Mouse (Mus musculus): ENCODE data around the gene Acot3.

GRCm38 (mm10) chr12:84100071-84100470 lies 48.1 kb downstream of the Acot3 start:
- TF ChIP-seq POLR2A (IDR thresholded peaks at IDR 0.05; ENCODE audit: insufficient read depth, low read length) (no peak), CTCF (IDR thresholded peaks at IDR 0.05; ENCODE audit: low read depth, low read length) (no peak), EP300 (IDR thresholded peaks at IDR 0.05; ENCODE audit: insufficient read depth, low read depth, low read length) (no peak)

Measured in ES-Bruce4 (cell line).